Mouse (Mus musculus) C2C12 (cell line): ENCODE measurements around the gene Upf2.

Experiments used
- CEBPB ChIP-seq: IDR thresholded peaks from one replicate; pipeline ENCODE4 v1.6.1; 2011; ENCODE audit warnings: low read depth, mild to moderate bottlenecking, control low read depth, moderate library complexity
- CTCF ChIP-seq: IDR thresholded peaks from one replicate; pipeline ENCODE4 v1.5.1; 2011; ENCODE audit not compliant: control insufficient read depth, insufficient read depth, insufficient read length
- MAX ChIP-seq: IDR thresholded peaks from one replicate; pipeline ENCODE4 v1.6.1; 2011; ENCODE audit warnings: mild to moderate bottlenecking, control low read depth

DNA sequence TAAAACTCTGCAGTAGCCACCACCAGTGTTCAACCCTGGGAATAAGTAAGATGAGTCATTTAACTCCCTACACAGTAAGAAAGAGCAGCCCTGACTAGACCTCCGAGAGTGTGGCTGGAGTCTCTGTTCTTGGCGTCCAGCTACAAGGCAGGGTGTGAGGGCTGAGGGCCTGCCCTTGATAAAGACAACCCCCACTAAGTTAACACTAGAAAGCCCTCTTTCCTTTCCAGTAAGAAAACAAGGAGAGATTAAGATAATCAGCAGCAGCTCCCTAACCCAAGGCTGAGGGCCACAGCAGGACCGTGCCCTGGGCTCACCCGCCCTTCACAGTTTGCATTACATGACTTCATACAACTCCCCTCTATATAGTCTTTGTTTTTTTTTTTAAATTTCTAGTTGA is 97.3 kb downstream of the Upf2 start:
- TF ChIP-seq CTCF = no peak
- TF ChIP-seq MAX = no peak
- TF ChIP-seq CEBPB = no peak
